Mouse (Mus musculus): ENCODE data around the gene Sipa1l3.

- TF ChIP-seq POLR2A (IDR thresholded peaks at IDR 0.05; ENCODE audit: control insufficient read depth, extremely low read depth, insufficient read depth, low read length, poor library complexity) (no peak), CTCF (IDR thresholded peaks at IDR 0.05; ENCODE audit: borderline replicate concordance, control insufficient read depth, extremely low read depth, insufficient read depth, low read length, poor library complexity) (no peak)
Measured at GRCm38 (mm10) chr7:29314844-29315628, 203.4 kb downstream of the Sipa1l3 start.

Data from thymus, adult 2 months (tissue).